Comparison of ENCODE assay signal across 31 mouse cellular contexts in the genomic region with DNA sequence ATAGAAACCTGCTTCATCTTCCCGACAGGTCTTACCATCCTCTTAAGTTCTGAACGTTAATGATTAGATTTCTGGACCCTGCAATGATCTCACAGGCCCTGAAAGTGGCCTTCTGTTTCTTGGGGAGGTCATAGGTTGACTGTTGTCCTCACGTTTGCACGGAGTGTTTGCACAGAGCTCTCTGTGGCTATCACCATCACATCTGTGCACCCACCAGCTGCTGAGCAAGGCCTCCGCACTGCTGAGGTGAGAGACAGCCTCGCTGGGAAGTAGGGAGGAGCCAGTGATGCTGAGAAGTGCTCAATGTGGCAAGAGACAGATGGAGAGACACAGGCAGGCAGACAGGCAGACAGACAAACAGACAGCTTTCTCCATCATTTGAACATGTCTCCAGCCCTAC. TPM values are rescaled to one million over a fixed set of nuclear protein-coding genes. Genes with fewer than 3 reads are reported as not detected.
"Had no signal": no experiment of that assay in that cellular context is flagged by ENCODE, and none has a peak within 500 bp of the region (broad histone marks: within the 10 kb centered on the region; RNA-seq: fewer than 3 reads in every experiment).

No protein-coding gene starts in this region.

- H3K36me3 ChIP-seq: embryonic facial prominence, embryonic 10.5 days; embryonic facial prominence, embryonic 12.5 days; embryonic facial prominence, embryonic 13.5 days; embryonic facial prominence, embryonic 15.5 days; forebrain, embryonic 10.5 days; forebrain, embryonic 12.5 days; forebrain, embryonic 15.5 days; heart, embryonic 10.5 days had no signal

- ATAC-seq: forebrain, embryonic 13.5 days; forebrain, embryonic 14.5 days; forebrain, embryonic 15.5 days; forebrain, embryonic 16.5 days; forebrain, postnatal 0 days had no signal

- H3K4me1 ChIP-seq: embryonic facial prominence, embryonic 12.5 days; embryonic facial prominence, embryonic 13.5 days; embryonic facial prominence, embryonic 15.5 days; forebrain, embryonic 12.5 days; forebrain, embryonic 15.5 days had no signal

- H3K9ac ChIP-seq: embryonic facial prominence, embryonic 12.5 days; embryonic facial prominence, embryonic 13.5 days; embryonic facial prominence, embryonic 15.5 days; forebrain, embryonic 12.5 days; forebrain, embryonic 13.5 days; forebrain, embryonic 15.5 days; forebrain, postnatal 0 days had no signal

- H3K4me2 ChIP-seq: embryonic facial prominence, embryonic 12.5 days; embryonic facial prominence, embryonic 13.5 days; embryonic facial prominence, embryonic 15.5 days; forebrain, embryonic 12.5 days; forebrain, embryonic 13.5 days; forebrain, embryonic 15.5 days had no signal

- H3K27me3 ChIP-seq: embryonic facial prominence, embryonic 12.5 days; embryonic facial prominence, embryonic 15.5 days; forebrain, embryonic 12.5 days; forebrain, embryonic 13.5 days; forebrain, embryonic 15.5 days had no signal

- H3K27ac ChIP-seq: embryonic facial prominence, embryonic 10.5 days; embryonic facial prominence, embryonic 12.5 days; embryonic facial prominence, embryonic 13.5 days; embryonic facial prominence, embryonic 15.5 days; forebrain, embryonic 10.5 days; forebrain, embryonic 12.5 days; forebrain, embryonic 13.5 days; forebrain, embryonic 15.5 days; gastrocnemius, adult 2 months; heart, adult 2 months; heart, embryonic 10.5 days had no signal

- DNase-seq: cerebellum, adult 9-10 months; cerebellum, adult 9-11 months; cerebellum, postnatal 10 days; cerebellum, postnatal 14 days; cerebellum, postnatal 25 days; cerebellum, postnatal 36 days; embryo, embryonic 11 days; forebrain, postnatal 0 days; gastrocnemius, adult 2 months; gastrocnemius, postnatal 10 days; gastrocnemius, postnatal 14 days; gastrocnemius, postnatal 25 days; gastrocnemius, postnatal 36 days; heart, adult 18-20 months; heart, adult 2 months had no signal

- H3K9me3 ChIP-seq: embryonic facial prominence, embryonic 10.5 days; embryonic facial prominence, embryonic 12.5 days; embryonic facial prominence, embryonic 13.5 days; embryonic facial prominence, embryonic 15.5 days; forebrain, embryonic 10.5 days; forebrain, embryonic 12.5 days; forebrain, embryonic 13.5 days; forebrain, embryonic 15.5 days; heart, embryonic 10.5 days had no signal

- H3K4me3 ChIP-seq: embryonic facial prominence, embryonic 10.5 days; embryonic facial prominence, embryonic 12.5 days; embryonic facial prominence, embryonic 13.5 days; embryonic facial prominence, embryonic 15.5 days; erythroblast, embryonic 14.5 days; forebrain, embryonic 10.5 days; forebrain, embryonic 12.5 days; forebrain, embryonic 13.5 days; forebrain, embryonic 15.5 days; gastrocnemius, adult 2 months; heart, adult 2 months; heart, embryonic 10.5 days had no signal

RNA-seq across cellular contexts. Expression of a gene that starts 3.6 kb away (rescaled TPM):
- total RNA-seq: common myeloid progenitor, adult 5-6 weeks; gastrocnemius, adult 8-10 months; gastrocnemius, postnatal 10 days; gastrocnemius, postnatal 14 days; gastrocnemius, postnatal 25 days; granulocyte monocyte progenitor cell, adult 5-6 weeks; heart, adult 2 months had no signal
- polyA plus RNA-seq: embryonic facial prominence, embryonic 10.5 days; forebrain, embryonic 10.5 days; forebrain, embryonic 11.5 days; heart, embryonic 10.5 days had no signal
